Comparison of ENCODE assay signal across 25 mouse cellular contexts in genomic region chr10:91127395-91127794, GRCm38 (mm10). TPM values are rescaled to one million over a fixed set of nuclear protein-coding genes. Genes with fewer than 3 reads are reported as not detected.
DNase-seq lines count a peak whose midpoint lies in the region; ATAC-seq and TF ChIP-seq lines count a peak whose summit lies in the region.
"Had no signal": no experiment of that assay in that cellular context is flagged by ENCODE, and none has a peak within 500 bp of the region (broad histone marks: within the 10 kb centered on the region; RNA-seq: fewer than 3 reads in every experiment).

No protein-coding gene starts in this region.

- peaks cover 14% of the 10 kb centered on the region; the same call in 1 of the 2 replicates for H3K4me1 ChIP-seq in heart, embryonic 12.5 days (replicated peaks)
- peaks cover 9% of the 10 kb centered on the region; the same call in 1 of the 2 replicates for H3K4me1 ChIP-seq in heart, postnatal 0 days (ENCODE audit: control insufficient read depth, insufficient read depth)
- H3K4me1 ChIP-seq in MEL (ENCODE audit: control insufficient read depth in 1 of 2, insufficient read depth in 2 of 2, low read length in 2 of 2) = peaks cover 4 to 10% of the 10 kb centered on the region in 2 experiments; a peak in 3 of 4 replicates
- peaks cover 11% of the 10 kb centered on the region for H3K4me1 ChIP-seq in embryonic facial prominence, embryonic 10.5 days

- H3K4me3 ChIP-seq in heart, embryonic 12.5 days = no peak overlapping the region
- H3K4me3 ChIP-seq in heart, postnatal 0 days (ENCODE audit: low read depth, low read length) = no peak overlapping the region
- H3K4me3 ChIP-seq in MEL (ENCODE audit: control insufficient read depth in 1 of 2, insufficient read depth in 1 of 2, low read depth in 2 of 2, low read length in 2 of 2) = no peak overlapping the region
- H3K4me3 ChIP-seq in embryonic facial prominence, embryonic 10.5 days = no peak overlapping the region
- H3K4me3 ChIP-seq: embryonic facial prominence, embryonic 13.5 days; hindbrain, embryonic 13.5 days; limb, embryonic 10.5 days; limb, embryonic 15.5 days; liver, embryonic 15.5 days had no signal

- no peak for ATAC-seq in heart, embryonic 12.5 days (ENCODE audit: insufficient number of reproducible peaks, low FRiP score)
- no peak for ATAC-seq in heart, postnatal 0 days (ENCODE audit: insufficient read depth, low read depth)
- ATAC-seq in erythroid progenitor cell, adult 5-6 weeks (replicated peaks; ENCODE audit: low FRiP score, poor library complexity, severe bottlenecking) = no peak
- ATAC-seq: forebrain, embryonic 16.5 days had no signal

- intact Hi-C loops in heart, postnatal 25 days (cut with DNase I) = no loop called here
- intact Hi-C loops in heart, postnatal 36 days (cut with DNase I) = no loop called here

- no peak for TF ChIP-seq EP300 in heart, postnatal 0 days (IDR thresholded peaks at IDR 0.05; ENCODE audit: low read depth)
- TF ChIP-seq EP300 in MEL (IDR thresholded peaks at IDR 0.05; ENCODE audit: low read depth in 1 of 2, low read length in 2 of 2) = no peak

- no peak for TF ChIP-seq CTCF in heart, postnatal 0 days (IDR thresholded peaks at IDR 0.05; ENCODE audit: low read depth)
- no peak for TF ChIP-seq CTCF in MEL (IDR thresholded peaks at IDR 0.05 in 2 of 3, conservative IDR thresholded peaks at IDR 0.05 in 1 of 3; ENCODE audit: control insufficient read depth in 1 of 3, insufficient read depth in 1 of 3, low read depth in 2 of 3, low read length in 3 of 3, poor library complexity in 1 of 3, severe bottlenecking in 1 of 3)

- no peaks in the 10 kb centered on the region for H3K36me3 ChIP-seq in heart, embryonic 12.5 days
- H3K36me3 ChIP-seq in heart, postnatal 0 days (replicated peaks; ENCODE audit: control insufficient read depth, insufficient read depth, low read length) = no peaks in the 10 kb centered on the region
- H3K36me3 ChIP-seq in MEL (ENCODE audit: control insufficient read depth in 1 of 2, insufficient read depth in 2 of 2, low read length in 2 of 2) = peaks cover 0 to 11% of the 10 kb centered on the region in 2 experiments; a peak in 2 of 4 replicates
- peaks cover under 1% of the 10 kb centered on the region; the same call in 1 of the 2 replicates for H3K36me3 ChIP-seq in embryonic facial prominence, embryonic 10.5 days (replicated peaks)
- H3K36me3 ChIP-seq: embryonic facial prominence, embryonic 13.5 days; hindbrain, embryonic 13.5 days; limb, embryonic 15.5 days; liver, embryonic 15.5 days had no signal

- 37% methylated on average over 2 of the region's 2 CpGs for WGBS in heart, embryonic 12.5 days
- 34% methylated on average over 2 of the region's 2 CpGs for WGBS in heart, postnatal 0 days
- 80% methylated on average over 2 of the region's 2 CpGs for WGBS in embryonic facial prominence, embryonic 10.5 days

- H3K9ac ChIP-seq in heart, embryonic 12.5 days = no peak overlapping the region
- no peak overlapping the region for H3K9ac ChIP-seq in heart, postnatal 0 days (replicated peaks; ENCODE audit: low read depth, low read length)
- H3K9ac ChIP-seq in MEL (ENCODE audit: control insufficient read depth, low read depth, low read length, poor library complexity, severe bottlenecking) = no peak overlapping the region
- H3K9ac ChIP-seq: embryonic facial prominence, embryonic 13.5 days; hindbrain, embryonic 13.5 days; limb, embryonic 15.5 days; liver, embryonic 15.5 days; lung, embryonic 14.5 days had no signal

- no peak for TF ChIP-seq RAD21 in MEL (IDR thresholded peaks at IDR 0.05; ENCODE audit: low read depth, low read length)

- H3K4me2 ChIP-seq in heart, embryonic 12.5 days = no peak overlapping the region
- H3K4me2 ChIP-seq in heart, postnatal 0 days (ENCODE audit: low read depth, low read length) = no peak overlapping the region
- H3K4me2 ChIP-seq: embryonic facial prominence, embryonic 13.5 days; hindbrain, embryonic 13.5 days; limb, embryonic 15.5 days; liver, embryonic 15.5 days; lung, embryonic 14.5 days had no signal

- no peaks in the 10 kb centered on the region for H3K27me3 ChIP-seq in heart, embryonic 12.5 days (replicated peaks)
- no peaks in the 10 kb centered on the region for H3K27me3 ChIP-seq in heart, postnatal 0 days (ENCODE audit: control insufficient read depth, insufficient read depth, low read length)
- no peaks in the 10 kb centered on the region for H3K27me3 ChIP-seq in MEL (ENCODE audit: control insufficient read depth in 1 of 2, insufficient read depth in 2 of 2, low read length in 2 of 2)
- H3K27me3 ChIP-seq in embryonic facial prominence, embryonic 10.5 days (replicated peaks; ENCODE audit: low read depth, poor library complexity, severe bottlenecking) = no peaks in the 10 kb centered on the region
- H3K27me3 ChIP-seq: CH12.LX; embryonic facial prominence, embryonic 13.5 days; hindbrain, embryonic 13.5 days; limb, embryonic 15.5 days; liver, embryonic 15.5 days had no signal

- TF ChIP-seq POLR2A in MEL (IDR thresholded peaks at IDR 0.05; ENCODE audit: control insufficient read depth in 1 of 2, insufficient read depth in 1 of 2, low read depth in 1 of 2, low read length in 2 of 2, poor library complexity in 1 of 2) = no peak

- peaks cover 14% of the 10 kb centered on the region for H3K79me2 ChIP-seq in MEL (ENCODE audit: control insufficient read depth, insufficient read depth, low read length, poor library complexity)

- no peak for DNase-seq in heart, postnatal 25 days (ENCODE audit: low spot score)
- no peak for DNase-seq in heart, postnatal 0 days (ENCODE audit: low spot score)
- DNase-seq in heart, postnatal 36 days = no peak
- DNase-seq in 416B (ENCODE audit: low read depth) = peak; percentile 60
- DNase-seq in MEL (ENCODE audit: low read depth, low spot score) = peak; percentile 55
- no peak for DNase-seq in embryonic facial prominence, embryonic 10.5 days (ENCODE audit: low spot score)
- DNase-seq: cerebellum, adult 11 months; cerebellum, adult 9-10 months; embryo, embryonic 11 days; gastrocnemius, postnatal 10 days; kidney, postnatal 14 days; layer of hippocampus, adult 9-11 months; lung, embryonic 14.5 days; lung, postnatal 14 days; midbrain, embryonic 14.5 days; thymus, postnatal 14 days had no signal

- no peaks in the 10 kb centered on the region for H3K9me3 ChIP-seq in heart, embryonic 12.5 days (replicated peaks)
- H3K9me3 ChIP-seq in heart, postnatal 0 days (replicated peaks; ENCODE audit: control insufficient read depth, low read length) = no peaks in the 10 kb centered on the region
- H3K9me3 ChIP-seq in MEL (replicated peaks; ENCODE audit: insufficient read depth, low read length) = no peaks in the 10 kb centered on the region
- H3K9me3 ChIP-seq in embryonic facial prominence, embryonic 10.5 days = no peaks in the 10 kb centered on the region
- H3K9me3 ChIP-seq: embryonic facial prominence, embryonic 13.5 days; hindbrain, embryonic 13.5 days; limb, embryonic 10.5 days; limb, embryonic 15.5 days; liver, embryonic 15.5 days had no signal

- H3K27ac ChIP-seq in heart, embryonic 12.5 days (ENCODE audit: poor library complexity, severe bottlenecking) = peak overlapping the region; percentile 86
- H3K27ac ChIP-seq in heart, postnatal 0 days (ENCODE audit: low read depth) = peak overlapping the region; percentile 82
- no peak overlapping the region for H3K27ac ChIP-seq in MEL (ENCODE audit: control insufficient read depth, low read depth, low read length)
- H3K27ac ChIP-seq in embryonic facial prominence, embryonic 10.5 days (replicated peaks) = no peak overlapping the region
- H3K27ac ChIP-seq: embryonic facial prominence, embryonic 13.5 days; hindbrain, embryonic 13.5 days; limb, embryonic 10.5 days; limb, embryonic 15.5 days; liver, embryonic 15.5 days had no signal

RNA-seq across cellular contexts. Expression of gene Slc25a3, which starts 3.5 kb away (rescaled TPM):
- polyA plus RNA-seq in heart, embryonic 12.5 days (2016; fragmentation: Nextera tagmentation; extraction: Ambion mirVana) = 782 and 785 TPM in 2 replicates
- total RNA-seq in heart, postnatal 25 days (2021) = 1,000 to 10,000 TPM; 2,502 to 2,645 TPM
- total RNA-seq in heart, postnatal 0 days (2014; rRNA removed; ENCODE audit: low replicate concordance) = 1,527 and 1,847 TPM in 2 replicates
- 2,043 and 2,050 TPM in 2 replicates for polyA plus RNA-seq in heart, postnatal 0 days (2015; fragmentation: Nextera tagmentation; extraction: Ambion mirVana)
- total RNA-seq in heart, postnatal 36 days (2021) = 1,000 to 10,000 TPM; 2,503 to 2,587 TPM
- 497 and 556 TPM in 2 replicates for total RNA-seq in MEL (2012; rRNA removed)
- 100 to 1,000 TPM; 368 to 868 TPM for polyA plus RNA-seq in MEL (2012; ENCODE audit: insufficient read depth in 1 of 2, insufficient read length in 2 of 2, low read depth in 1 of 2, low replicate concordance in 2 of 2, missing spikeins in 1 of 2)
- polyA plus RNA-seq in embryonic facial prominence, embryonic 10.5 days (2016; fragmentation: Nextera tagmentation; extraction: Ambion mirVana) = 397 and 400 TPM in 2 replicates
- total RNA-seq in erythroid progenitor cell, adult 5-6 weeks (2015; ENCODE audit: low replicate concordance) = 175 and 210 TPM in 2 replicates
- 51.1 and 72.6 TPM in 2 replicates for total RNA-seq in erythroid progenitor cell, adult 5-6 weeks (2017; ENCODE audit: low replicate concordance)

RNA-seq across cellular contexts. Expression of gene Ikbip, which starts 44.7 kb away (rescaled TPM):
- polyA plus RNA-seq in heart, embryonic 12.5 days (2016; fragmentation: Nextera tagmentation; extraction: Ambion mirVana) = 46.7 and 49.6 TPM in 2 replicates
- total RNA-seq in heart, postnatal 25 days (2021) = 10 to 100 TPM; 17.4 to 18.6 TPM
- total RNA-seq in heart, postnatal 0 days (2014; rRNA removed; ENCODE audit: low replicate concordance) = 21.1 and 28.6 TPM in 2 replicates
- 31.0 and 31.9 TPM in 2 replicates for polyA plus RNA-seq in heart, postnatal 0 days (2015; fragmentation: Nextera tagmentation; extraction: Ambion mirVana)
- 10 to 100 TPM; 16.7 to 19.5 TPM for total RNA-seq in heart, postnatal 36 days (2021)
- total RNA-seq in MEL (2012; rRNA removed) = 11.0 and 12.3 TPM in 2 replicates
- 1 to 10 TPM in 1 of 2 experiments, not detected in 1; 9.9 TPM for polyA plus RNA-seq in MEL (2012; ENCODE audit: insufficient read depth in 1 of 2, insufficient read length in 2 of 2, low read depth in 1 of 2, low replicate concordance in 2 of 2, missing spikeins in 1 of 2)
- polyA plus RNA-seq in embryonic facial prominence, embryonic 10.5 days (2016; fragmentation: Nextera tagmentation; extraction: Ambion mirVana) = 21.0 and 22.9 TPM in 2 replicates
- total RNA-seq in erythroid progenitor cell, adult 5-6 weeks (2015; ENCODE audit: low replicate concordance) = 3.4 and 6.1 TPM in 2 replicates
- total RNA-seq in erythroid progenitor cell, adult 5-6 weeks (2017; ENCODE audit: low replicate concordance) = 3.0 and 3.3 TPM in 2 replicates

RNA-seq across cellular contexts. Expression of gene Apaf1, which starts 44.8 kb away (rescaled TPM):
- polyA plus RNA-seq in heart, embryonic 12.5 days (2016; fragmentation: Nextera tagmentation; extraction: Ambion mirVana) = 22.0 and 23.1 TPM in 2 replicates
- total RNA-seq in heart, postnatal 25 days (2021) = 1 to 10 TPM; 8.0 to 8.2 TPM
- total RNA-seq in heart, postnatal 0 days (2014; rRNA removed; ENCODE audit: low replicate concordance) = 21.8 and 31.7 TPM in 2 replicates
- 5.1 and 6.2 TPM in 2 replicates for polyA plus RNA-seq in heart, postnatal 0 days (2015; fragmentation: Nextera tagmentation; extraction: Ambion mirVana)
- 1 to 10 TPM; 7.8 to 8.2 TPM for total RNA-seq in heart, postnatal 36 days (2021)
- total RNA-seq in MEL (2012; rRNA removed) = 12.8 and 16.7 TPM in 2 replicates
- polyA plus RNA-seq in MEL (2012; ENCODE audit: insufficient read depth in 1 of 2, insufficient read length in 2 of 2, low read depth in 1 of 2, low replicate concordance in 2 of 2, missing spikeins in 1 of 2) = 10 to 100 TPM in 1 of 2 experiments, not detected in 1; 14.3 TPM
- 22.9 and 26.8 TPM in 2 replicates for polyA plus RNA-seq in embryonic facial prominence, embryonic 10.5 days (2016; fragmentation: Nextera tagmentation; extraction: Ambion mirVana)
- 27.7 and 47.6 TPM in 2 replicates for total RNA-seq in erythroid progenitor cell, adult 5-6 weeks (2015; ENCODE audit: low replicate concordance)
- total RNA-seq in erythroid progenitor cell, adult 5-6 weeks (2017; ENCODE audit: low replicate concordance) = 34.4 and 36.8 TPM in 2 replicates

RNA-seq across cellular contexts. Expression of gene Tmpo, which starts 53.7 kb away (rescaled TPM):
- 203 and 212 TPM in 2 replicates for polyA plus RNA-seq in heart, embryonic 12.5 days (2016; fragmentation: Nextera tagmentation; extraction: Ambion mirVana)
- 10 to 100 TPM; 40.1 to 45.7 TPM for total RNA-seq in heart, postnatal 25 days (2021)
- total RNA-seq in heart, postnatal 0 days (2014; rRNA removed; ENCODE audit: low replicate concordance) = 114 and 219 TPM in 2 replicates
- 61.6 and 62.8 TPM in 2 replicates for polyA plus RNA-seq in heart, postnatal 0 days (2015; fragmentation: Nextera tagmentation; extraction: Ambion mirVana)
- total RNA-seq in heart, postnatal 36 days (2021) = 10 to 100 TPM; 37.8 to 46.3 TPM
- 211 and 225 TPM in 2 replicates for total RNA-seq in MEL (2012; rRNA removed)
- 100 to 1,000 TPM; 215 to 219 TPM for polyA plus RNA-seq in MEL (2012; ENCODE audit: insufficient read depth in 1 of 2, insufficient read length in 2 of 2, low read depth in 1 of 2, low replicate concordance in 2 of 2, missing spikeins in 1 of 2)
- polyA plus RNA-seq in embryonic facial prominence, embryonic 10.5 days (2016; fragmentation: Nextera tagmentation; extraction: Ambion mirVana) = 260 and 265 TPM in 2 replicates
- 941 and 1,232 TPM in 2 replicates for total RNA-seq in erythroid progenitor cell, adult 5-6 weeks (2015; ENCODE audit: low replicate concordance)
- 1,337 and 1,570 TPM in 2 replicates for total RNA-seq in erythroid progenitor cell, adult 5-6 weeks (2017; ENCODE audit: low replicate concordance)

Comparison
In these comparisons a context has a peak if more than half of its experiments do, and no peak if none do; other contexts are left out.
1. H3K27ac ChIP-seq: peak in heart, embryonic 12.5 days (single experiment) and heart, postnatal 0 days (single experiment); none in MEL (single experiment) and embryonic facial prominence, embryonic 10.5 days (single experiment).
2. DNase-seq: peak in 416B (single experiment) and MEL (single experiment); none in heart, postnatal 25 days (single experiment), heart, postnatal 0 days (single experiment), heart, postnatal 36 days (0 of 2) and embryonic facial prominence, embryonic 10.5 days (single experiment).